Mouse (Mus musculus) thymus, postnatal 0 days (tissue): ENCODE results near the gene Ankrd61. TPM values are rescaled to one million over a fixed set of nuclear protein-coding genes. Genes with fewer than 3 reads are reported as not detected.

Source experiments
- DNase-seq: peaks from one replicate; pipeline ENCODE4 v3.0.0-alpha.2; 2015; ENCODE audit warnings: low spot score
- polyA plus RNA-seq: library from polyadenylated mRNA; unstranded; fragments of >200 nt; fragmentation: Nextera tagmentation; extraction: Ambion mirVana; gene quantifications from 2 replicates; pipeline ENCODE4 v1.2.1, GENCODE M21; 2015

The Ankrd61 gene
- polyA plus RNA-seq, 1 experiment from 2014 or later = 0.20 TPM

- no peak for DNase-seq
Measured at GRCm38 (mm10) chr5:143902111-143902510, 4.6 kb upstream of the Ankrd61 start.

DNA sequence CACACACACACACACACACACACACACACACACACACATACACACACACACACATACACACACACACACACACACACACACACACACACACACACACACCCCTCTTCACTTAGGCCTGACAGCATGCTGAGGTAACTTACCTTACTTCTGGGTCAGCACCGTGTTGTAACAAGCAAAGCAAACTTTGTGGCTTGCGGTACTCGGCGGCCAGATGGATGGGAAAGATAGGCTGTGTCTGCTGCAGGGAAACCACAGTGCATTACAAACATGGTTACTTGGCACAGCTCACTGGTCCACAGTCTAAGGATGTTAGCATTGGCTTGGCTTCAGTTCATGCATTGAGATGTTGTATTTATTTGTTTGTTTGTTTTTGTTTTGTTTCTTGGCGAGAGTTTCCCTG, 4.1 kb downstream of the Ankrd61 start:
- DNase-seq = no peak

DNA sequence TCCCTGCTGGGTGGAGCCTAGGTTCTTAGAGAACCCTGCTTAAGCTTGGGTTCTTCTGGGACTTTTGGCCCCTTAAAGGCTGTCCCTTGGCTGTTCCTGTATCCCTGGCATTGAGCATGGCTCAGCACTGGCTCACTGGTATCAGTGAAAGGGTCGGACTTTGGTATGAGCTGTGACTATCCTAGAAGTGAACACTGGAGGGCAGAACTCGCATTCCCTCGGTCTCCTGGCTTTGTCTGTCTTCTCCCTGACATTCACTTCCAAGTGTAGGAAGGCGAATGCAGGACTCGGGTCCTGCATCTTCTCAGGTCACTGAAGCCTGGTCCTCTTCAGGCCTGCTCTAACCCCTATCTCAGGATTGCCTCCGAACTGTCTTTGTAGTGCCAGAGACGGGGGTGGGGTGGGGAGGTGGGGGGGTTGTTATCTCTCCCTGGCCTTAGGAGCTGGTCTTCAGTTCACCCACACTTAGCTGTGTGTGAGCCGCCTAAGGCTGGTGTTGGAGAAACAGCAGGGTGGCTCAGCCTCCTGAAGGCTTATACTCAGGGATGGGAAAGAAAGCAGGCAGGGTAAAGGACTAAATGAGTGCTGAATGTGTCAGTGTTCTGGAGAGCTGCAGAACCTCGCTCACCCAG, 5.1 kb downstream of the Ankrd61 start:
- DNase-seq = no peak

DNA sequence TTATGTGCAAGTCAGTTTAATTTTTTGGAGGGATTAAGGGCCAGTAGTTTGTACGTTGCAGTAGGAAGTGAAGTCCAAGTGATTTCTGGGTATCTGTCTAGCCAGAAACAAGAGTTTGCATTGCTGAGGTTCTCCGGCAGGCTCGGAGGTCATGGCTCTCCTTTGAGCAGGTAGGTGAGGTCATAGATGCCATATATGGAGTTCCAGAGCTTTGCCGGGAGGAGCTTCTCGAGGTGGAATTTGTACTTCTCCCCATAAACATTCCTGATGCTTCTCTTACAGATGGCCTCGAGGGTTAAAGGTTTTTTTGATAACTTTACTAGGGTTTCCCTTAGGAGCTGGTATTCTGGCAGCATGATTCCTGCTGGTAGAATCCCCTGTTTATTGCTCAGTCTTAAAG, 6.7 kb downstream of the Ankrd61 start:
- DNase-seq = no peak

- no peak for DNase-seq
Measured at GRCm38 (mm10) chr5:143885274-143885673, 12.2 kb downstream of the Ankrd61 start.

DNA sequence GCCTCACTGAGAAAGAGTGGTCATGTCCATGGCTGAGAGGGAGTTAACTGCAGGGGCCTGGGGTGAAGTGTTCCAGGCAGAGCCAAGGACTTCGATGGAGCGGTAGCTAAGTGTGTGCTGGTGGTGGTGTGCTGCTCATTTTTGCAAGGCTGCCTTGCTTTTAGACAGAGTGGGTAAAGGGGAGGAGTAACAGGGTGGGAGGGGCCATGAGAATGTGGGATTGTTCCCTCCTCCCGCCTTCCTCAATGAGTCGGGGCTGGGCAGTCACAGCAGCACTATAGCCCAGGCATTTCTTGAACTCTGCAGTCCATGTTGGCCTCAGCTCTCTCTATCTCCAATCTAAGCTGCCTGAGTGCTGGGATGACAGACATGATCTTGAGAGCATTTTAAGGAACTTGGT, 22.9 kb downstream of the Ankrd61 start:
- no peak for DNase-seq

GRCm38 (mm10) chr5:143871547-143872169, 25.8 kb downstream of the Ankrd61 start:
- DNase-seq = no peak

Other genes starting within 250 kb of the Ankrd61 start
- 11.9 and 13.4 TPM in 2 replicates for gene Usp42, start 165.4 kb downstream of the Ankrd61 start, polyA plus RNA-seq
- gene Eif2ak1, start 79.9 kb downstream of the Ankrd61 start, polyA plus RNA-seq = 30.3 and 30.9 TPM in 2 replicates
- gene Aimp2, start 12.2 kb upstream of the Ankrd61 start, polyA plus RNA-seq = 83.7 and 88.0 TPM in 2 replicates
- 25.7 and 28.6 TPM in 2 replicates for gene Pms2, start 12.3 kb upstream of the Ankrd61 start, polyA plus RNA-seq
- 0.79 and 1.1 TPM in 2 replicates for gene Gm42421, start 30.5 kb upstream of the Ankrd61 start, polyA plus RNA-seq
- 0.49 and 0.71 TPM in 2 replicates for gene Rsph10b, start 35.4 kb upstream of the Ankrd61 start, polyA plus RNA-seq
- 80.3 and 87.6 TPM in 2 replicates for gene Ccz1, start 117.2 kb upstream of the Ankrd61 start, polyA plus RNA-seq
- gene Ocm, start 129.0 kb upstream of the Ankrd61 start, polyA plus RNA-seq = 0.30 and 0.58 TPM in 2 replicates
- 3.1 and 3.4 TPM in 2 replicates for gene Lmtk2, start 202.8 kb upstream of the Ankrd61 start, polyA plus RNA-seq